Mouse (Mus musculus) cerebellum, adult 9-10 months (tissue): ENCODE data around the gene Golga7b.

Experiments
- DNase-seq: peaks from one replicate; pipeline ENCODE4 v3.0.0; 2022

The Golga7b gene

DNA sequence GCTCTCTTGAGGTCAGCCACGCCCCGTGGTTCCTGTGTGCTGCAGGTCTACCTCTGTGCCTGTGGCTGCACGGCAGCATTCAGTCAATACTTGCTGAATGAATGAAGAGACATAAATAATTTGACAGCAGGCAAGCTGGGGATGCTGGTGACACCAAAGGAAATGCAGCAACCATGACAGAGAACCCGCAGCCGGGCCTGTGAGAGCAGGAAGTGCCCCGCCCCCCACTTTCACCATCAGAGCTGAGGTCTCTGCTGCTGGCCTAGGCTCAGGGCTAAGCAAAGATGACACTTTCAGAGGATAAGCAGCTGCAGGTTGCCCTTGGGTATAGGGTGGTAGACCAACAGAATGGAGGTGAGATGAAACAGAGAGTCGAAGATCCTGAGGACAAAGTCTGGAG is 58.8 kb downstream of the Golga7b start:
- DNase-seq = no peak

DNA sequence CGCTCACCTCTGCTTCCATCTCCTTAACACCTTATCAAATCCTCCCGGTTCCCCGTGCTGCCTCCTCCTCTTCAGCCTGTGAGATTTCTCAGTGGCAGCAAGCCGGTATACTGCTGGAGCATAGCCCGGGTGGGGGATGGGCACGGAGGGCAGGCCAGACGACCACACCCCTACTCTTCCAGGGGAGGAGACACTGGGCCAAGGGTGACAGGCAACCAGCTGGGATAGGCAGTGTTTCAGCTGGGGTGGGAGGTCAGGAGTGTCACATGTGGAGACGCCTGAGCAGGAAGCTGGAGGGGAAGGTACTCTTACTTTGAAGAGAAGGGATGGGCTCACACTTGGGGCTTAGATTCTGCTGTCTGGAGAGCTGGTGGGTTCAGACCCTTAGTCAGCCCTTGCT is 59.6 kb downstream of the Golga7b start:
- no peak for DNase-seq

- DNase-seq = no peak
Observed at GRCm38 (mm10) chr19:42308931-42309330, 61.6 kb downstream of the Golga7b start.

DNA sequence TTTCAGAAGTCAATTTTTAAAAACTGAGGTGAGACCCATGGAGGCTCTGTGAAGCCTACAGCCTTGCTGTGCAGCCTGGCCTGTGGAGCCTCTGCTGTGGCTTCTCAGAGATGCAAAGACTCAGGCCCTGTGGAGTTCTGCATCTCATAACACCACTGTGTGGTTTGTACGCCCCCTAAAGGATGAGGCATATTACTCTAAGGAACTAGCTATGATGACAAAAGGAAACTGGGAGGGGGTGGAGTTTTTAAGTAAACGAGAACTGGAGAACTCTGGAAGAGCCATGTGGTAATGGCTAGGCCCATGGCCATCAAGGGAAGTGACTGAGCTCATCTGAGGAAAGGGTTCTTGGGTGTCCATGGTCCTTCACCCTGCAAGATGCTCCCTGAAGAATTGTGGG is 64.0 kb downstream of the Golga7b start:
- DNase-seq = no peak

DNA sequence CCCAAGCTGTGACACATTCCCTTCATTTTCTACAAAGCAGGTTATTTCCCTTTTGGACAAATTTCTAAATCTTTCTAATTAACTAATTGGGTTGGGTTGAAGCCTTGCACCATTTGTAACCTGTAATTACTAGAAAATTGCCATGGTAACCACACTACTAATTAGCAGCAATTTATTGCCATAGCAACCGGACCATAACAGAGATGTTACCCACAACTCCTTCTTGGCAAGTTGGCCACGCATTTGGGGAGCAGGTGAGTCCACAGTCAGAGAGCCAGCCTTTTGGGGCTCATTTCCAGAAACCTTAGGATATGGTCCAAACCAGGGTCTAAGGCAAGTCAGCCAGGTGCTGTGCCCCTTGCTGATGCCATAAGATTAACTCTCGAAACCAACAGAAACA is 64.8 kb downstream of the Golga7b start:
- DNase-seq = no peak

DNA sequence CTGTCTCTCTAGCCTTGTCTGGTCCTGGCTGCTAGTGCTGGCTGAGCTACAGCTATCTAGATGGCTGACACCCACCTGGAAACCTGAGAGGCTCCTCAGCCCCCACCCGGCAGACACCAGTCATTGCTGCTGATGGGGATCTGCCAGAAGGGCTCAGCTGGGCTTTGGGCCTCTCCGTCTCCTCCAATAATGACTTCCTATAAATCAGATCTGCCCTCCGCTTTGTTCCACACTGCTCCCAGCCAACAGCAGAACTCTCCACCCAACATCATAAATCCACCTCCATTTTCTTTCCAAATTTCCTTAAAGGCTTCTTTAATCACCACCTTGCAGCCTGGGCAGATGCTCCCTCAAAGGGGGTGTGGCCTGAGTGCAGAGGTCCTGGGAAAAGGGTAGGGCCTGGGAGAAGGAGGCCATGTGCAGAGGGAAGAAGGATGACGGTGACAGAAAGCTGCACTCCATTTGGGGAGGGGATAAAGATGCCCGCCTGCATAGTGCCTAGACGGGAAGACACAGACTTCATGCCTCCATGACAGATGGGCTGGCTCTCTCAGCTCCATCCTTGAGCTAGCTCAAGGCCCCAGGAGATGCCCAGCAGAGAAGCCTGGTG is 67.8 kb downstream of the Golga7b start:
- DNase-seq = no peak

DNA sequence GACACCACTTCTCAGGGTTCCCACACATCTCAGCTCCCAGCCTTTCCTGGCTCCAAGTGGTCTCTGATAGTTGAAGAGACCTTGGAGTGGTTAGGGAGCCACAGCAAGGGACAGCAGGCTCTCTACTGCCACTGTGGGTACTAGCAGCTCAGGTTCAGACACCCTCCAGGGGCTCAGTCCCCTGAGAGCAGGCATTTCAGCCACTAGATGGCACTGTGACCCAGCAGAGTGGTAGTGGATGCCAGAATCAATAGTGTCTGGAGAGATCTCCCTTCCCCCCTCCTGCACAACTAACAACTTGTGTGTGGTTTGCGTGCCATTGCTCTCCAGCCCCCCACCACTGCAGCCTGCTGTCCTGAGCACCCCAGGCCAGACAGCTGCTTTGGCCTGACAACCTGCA is 68.5 kb downstream of the Golga7b start:
- peak; percentile 72 for DNase-seq

DNA sequence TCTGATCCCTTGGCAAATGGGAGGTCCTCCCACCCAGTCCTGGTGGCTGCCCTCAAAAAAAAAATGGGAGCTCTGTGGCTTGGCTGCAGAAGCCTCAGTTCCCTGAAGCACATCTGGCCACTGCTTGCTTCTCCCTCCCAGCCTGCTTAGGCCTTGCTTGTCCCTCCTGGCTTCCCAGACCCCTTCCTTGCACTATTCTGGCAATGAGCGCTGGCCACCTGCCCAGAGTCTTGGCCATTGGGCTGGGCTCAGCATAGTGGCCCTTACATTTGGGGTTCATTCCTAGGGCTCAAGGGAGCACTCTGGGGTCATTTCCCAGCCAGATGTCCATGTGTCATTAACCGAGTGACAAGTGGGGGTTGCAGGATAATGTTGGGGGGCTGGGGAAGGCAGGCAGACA is 69.2 kb downstream of the Golga7b start:
- DNase-seq = no peak

GRCm38 (mm10) chr19:42316998-42317397 is 69.6 kb downstream of the Golga7b start:
- peak; percentile 20 for DNase-seq

DNA sequence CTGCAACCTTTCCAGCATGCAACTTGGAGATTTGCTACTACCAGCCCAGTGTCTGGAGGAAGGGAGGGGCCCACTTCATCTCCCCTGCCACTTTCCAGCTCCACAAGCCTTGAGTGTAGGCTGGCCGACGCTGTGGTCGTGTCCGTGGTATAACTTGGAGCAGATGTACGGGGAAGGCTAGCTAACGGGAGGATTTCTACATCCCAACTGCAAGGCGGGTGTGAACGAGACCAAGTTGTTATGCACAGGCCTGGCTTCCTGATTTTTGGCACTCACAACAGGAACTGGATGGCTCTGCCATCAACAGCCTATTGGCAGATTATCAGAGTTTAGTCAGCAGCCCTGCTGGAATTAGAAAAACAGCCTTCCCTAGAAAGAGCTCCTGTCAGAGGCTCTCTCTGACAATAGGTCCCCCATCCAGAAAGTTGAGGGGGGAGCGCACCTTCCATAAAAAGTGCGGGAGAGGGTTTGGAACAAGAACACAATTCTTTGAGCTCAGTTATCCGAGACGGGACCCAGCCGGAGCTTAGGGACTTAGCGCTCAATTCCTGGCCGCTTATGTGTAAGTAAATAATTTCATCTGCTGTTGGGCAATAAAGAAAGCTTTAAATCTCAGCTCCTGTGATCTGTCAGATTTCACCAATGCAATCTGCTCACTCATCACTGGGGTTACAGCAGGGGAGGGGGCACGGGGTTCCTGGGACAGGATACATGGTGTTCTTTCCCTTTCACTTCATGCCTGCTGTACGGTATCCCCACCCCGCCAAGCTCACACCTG is 70.5 kb downstream of the Golga7b start:
- DNase-seq = peak; percentile 33
